Mouse (Mus musculus): Measurements from ENCODE around the gene Sumo3. TPM values are rescaled to one million over a fixed set of nuclear protein-coding genes. Genes with fewer than 3 reads are reported as not detected.

Gene Sumo3
- 343 and 431 TPM in 2 replicates for polyA plus RNA-seq (2012; rRNA removed)

GRCm38 (mm10) chr10:77605908-77606826 is at the start of gene Sumo3, which contains the start of gene Gm49325:
TSS of gene Sumo3 (plus strand) at chr10:77606097.
TSS of gene Gm49325 (plus strand) at chr10:77606197.

GRCm38 (mm10) chr10:77581408-77582284 is 24.3 kb upstream of the Sumo3 start, which contains the start of gene Pttg1ip:
TSS of gene Pttg1ip (plus strand) at chr10:77581720.

DNA sequence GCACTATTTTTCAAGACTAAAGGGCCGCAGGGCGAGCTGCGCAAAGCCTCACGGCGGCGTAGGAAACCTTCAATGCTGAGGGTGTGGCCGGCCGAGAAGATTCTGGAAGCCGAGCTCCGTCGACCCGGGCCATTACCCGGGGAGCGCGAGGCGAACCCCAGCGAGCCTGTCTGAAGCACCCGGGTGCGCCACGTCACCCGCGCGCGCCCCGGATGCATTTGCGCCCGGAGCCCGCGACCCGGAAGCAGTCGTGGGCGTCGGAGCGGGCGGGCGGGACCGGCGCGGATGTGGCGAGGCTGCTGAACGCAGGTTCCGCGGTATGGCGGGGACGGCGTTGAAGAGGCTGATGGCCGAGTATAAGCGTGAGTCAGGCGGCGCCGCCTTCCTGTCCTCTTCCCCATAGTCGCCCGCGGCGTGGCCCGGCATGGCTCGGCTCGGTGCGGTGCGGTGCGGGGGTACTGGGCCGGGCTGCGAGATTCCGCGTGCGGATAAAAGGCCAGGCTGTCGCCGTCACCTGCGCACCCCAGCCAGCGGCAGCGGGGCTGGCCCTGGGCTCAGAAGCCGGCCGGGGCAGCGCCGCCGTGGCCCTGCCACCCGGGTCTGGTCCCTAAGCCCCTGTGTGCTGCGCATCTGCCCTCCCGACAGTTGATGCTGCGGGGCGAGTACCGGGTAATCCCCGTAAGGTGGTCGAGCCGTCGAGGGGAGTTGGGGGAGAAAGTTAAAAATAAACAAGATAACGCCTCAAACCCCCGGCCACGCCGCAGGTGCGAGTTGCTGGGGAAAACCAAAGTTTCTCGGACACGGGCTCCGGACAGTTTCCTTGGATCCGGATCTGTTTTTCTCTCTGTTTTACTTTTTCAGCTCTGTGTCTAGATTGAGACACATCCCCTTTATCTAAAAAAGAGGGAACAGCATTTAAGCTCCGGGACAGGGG is 16.4 kb downstream of the Sumo3 start, which contains the start of gene Ube2g2:
Gene Ube2g2, plus strand, starts transcription at position 221 of the 934 bp plus-strand sequence.

Other genes starting within 250 kb of the Sumo3 start
- 6.8 and 7.6 TPM in 2 replicates for gene Adarb1, start 187.8 kb upstream of the Sumo3 start, polyA plus RNA-seq (2012; rRNA removed)
- 35.5 and 67.5 TPM in 2 replicates for gene Fam207a, start 90.3 kb upstream of the Sumo3 start, polyA plus RNA-seq (2012; rRNA removed)
- 1.3 and 1.8 TPM in 2 replicates for gene Itgb2, start 75.8 kb upstream of the Sumo3 start, polyA plus RNA-seq (2012; rRNA removed)
- gene Pttg1ip, start 24.4 kb upstream of the Sumo3 start, polyA plus RNA-seq (2012; rRNA removed) = 66.2 and 75.4 TPM in 2 replicates
- gene Gm49325, start 100 bp downstream of the Sumo3 start, polyA plus RNA-seq (2012; rRNA removed) = 75.0 and 115 TPM in 2 replicates
- gene Ube2g2, start 16.2 kb downstream of the Sumo3 start, polyA plus RNA-seq (2012; rRNA removed) = 58.8 and 134 TPM in 2 replicates
- gene Tspear, start 80.5 kb downstream of the Sumo3 start, polyA plus RNA-seq (2012; rRNA removed) = 0.92 and 1.3 TPM in 2 replicates
- not detected in 2 replicates for gene Gm19402, start 84.7 kb downstream of the Sumo3 start, polyA plus RNA-seq (2012; rRNA removed)
- gene Gm9508, start 91.1 kb downstream of the Sumo3 start, polyA plus RNA-seq (2012; rRNA removed) = not detected in 2 replicates
- not detected in 2 replicates for gene Gm10272, start 100.5 kb downstream of the Sumo3 start, polyA plus RNA-seq (2012; rRNA removed)
- gene Gm10024, start 105.4 kb downstream of the Sumo3 start, polyA plus RNA-seq (2012; rRNA removed) = not detected in 2 replicates
- gene Gm10142, start 109.7 kb downstream of the Sumo3 start, polyA plus RNA-seq (2012; rRNA removed) = not detected in 2 replicates
- gene Krtap12-1, start 114.5 kb downstream of the Sumo3 start, polyA plus RNA-seq (2012; rRNA removed) = not detected in 2 replicates
- gene Gm10100, start 120.4 kb downstream of the Sumo3 start, polyA plus RNA-seq (2012; rRNA removed) = not detected in 2 replicates
- not detected in 2 replicates for gene Gm18596, start 136.5 kb downstream of the Sumo3 start, polyA plus RNA-seq (2012; rRNA removed)
- not detected in 2 replicates for gene Gm9736, start 145.3 kb downstream of the Sumo3 start, polyA plus RNA-seq (2012; rRNA removed)
- not detected in 2 replicates for gene Gm3233, start 153.6 kb downstream of the Sumo3 start, polyA plus RNA-seq (2012; rRNA removed)
- gene Gm3238, start 165.2 kb downstream of the Sumo3 start, polyA plus RNA-seq (2012; rRNA removed) = not detected in 2 replicates
- not detected in 2 replicates for gene Gm7138, start 170.8 kb downstream of the Sumo3 start, polyA plus RNA-seq (2012; rRNA removed)
- not detected in 2 replicates for gene Gm3250, start 176.4 kb downstream of the Sumo3 start, polyA plus RNA-seq (2012; rRNA removed)
- not detected in 2 replicates for gene Gm7137, start 182.1 kb downstream of the Sumo3 start, polyA plus RNA-seq (2012; rRNA removed)
- not detected in 2 replicates for gene Gm9639, start 189.0 kb downstream of the Sumo3 start, polyA plus RNA-seq (2012; rRNA removed)
- not detected in 2 replicates for gene Gm19668, start 193.0 kb downstream of the Sumo3 start, polyA plus RNA-seq (2012; rRNA removed)
- gene Gm9507, start 205.7 kb downstream of the Sumo3 start, polyA plus RNA-seq (2012; rRNA removed) = 0.08 TPM in 1 of 2 replicates, not detected in the other
- gene Gm2696, start 208.6 kb downstream of the Sumo3 start, polyA plus RNA-seq (2012; rRNA removed) = not detected in 2 replicates
- gene Krtap10-4, start 221.0 kb downstream of the Sumo3 start, polyA plus RNA-seq (2012; rRNA removed) = not detected in 2 replicates
- not detected in 2 replicates for gene Krtap10-10, start 229.8 kb downstream of the Sumo3 start, polyA plus RNA-seq (2012; rRNA removed)
- not detected in 2 replicates for gene Gm36176, start 240.7 kb downstream of the Sumo3 start, polyA plus RNA-seq (2012; rRNA removed)
- 0.06 TPM in 1 of 2 replicates, not detected in the other for gene Gm10318, start 246.8 kb downstream of the Sumo3 start, polyA plus RNA-seq (2012; rRNA removed)